Mouse (Mus musculus): Measurements from ENCODE around the gene Rapgef3.

GRCm38 (mm10) chr15:97762733-97763132, 5.0 kb downstream of the Rapgef3 start:
- TF ChIP-seq CTCF (IDR thresholded peaks at IDR 0.05; ENCODE audit: extremely low read depth, insufficient read depth, low read length), result no peak
- no peak for TF ChIP-seq POLR2A (IDR thresholded peaks at IDR 0.05; ENCODE audit: extremely low read depth, insufficient read depth, low read length)
